Mouse (Mus musculus): Measurements from ENCODE around the gene Dnm2.

Gene Dnm2

GRCm38 (mm10) chr9:21430724-21431123, 6.0 kb downstream of the Dnm2 start:
- DNase-seq (ENCODE audit: extremely low spot score), result no peak

- DNase-seq (ENCODE audit: extremely low spot score), result no peak
These were observed 7.4 kb downstream of the Dnm2 start for GRCm38 (mm10) chr9:21432066-21432465.

- DNase-seq (ENCODE audit: extremely low spot score), result no peak
These were observed 9.1 kb downstream of the Dnm2 start for GRCm38 (mm10) chr9:21433766-21434165.

- no peak for DNase-seq (ENCODE audit: extremely low spot score)
These were observed 9.7 kb downstream of the Dnm2 start for GRCm38 (mm10) chr9:21434410-21434809.

DNA sequence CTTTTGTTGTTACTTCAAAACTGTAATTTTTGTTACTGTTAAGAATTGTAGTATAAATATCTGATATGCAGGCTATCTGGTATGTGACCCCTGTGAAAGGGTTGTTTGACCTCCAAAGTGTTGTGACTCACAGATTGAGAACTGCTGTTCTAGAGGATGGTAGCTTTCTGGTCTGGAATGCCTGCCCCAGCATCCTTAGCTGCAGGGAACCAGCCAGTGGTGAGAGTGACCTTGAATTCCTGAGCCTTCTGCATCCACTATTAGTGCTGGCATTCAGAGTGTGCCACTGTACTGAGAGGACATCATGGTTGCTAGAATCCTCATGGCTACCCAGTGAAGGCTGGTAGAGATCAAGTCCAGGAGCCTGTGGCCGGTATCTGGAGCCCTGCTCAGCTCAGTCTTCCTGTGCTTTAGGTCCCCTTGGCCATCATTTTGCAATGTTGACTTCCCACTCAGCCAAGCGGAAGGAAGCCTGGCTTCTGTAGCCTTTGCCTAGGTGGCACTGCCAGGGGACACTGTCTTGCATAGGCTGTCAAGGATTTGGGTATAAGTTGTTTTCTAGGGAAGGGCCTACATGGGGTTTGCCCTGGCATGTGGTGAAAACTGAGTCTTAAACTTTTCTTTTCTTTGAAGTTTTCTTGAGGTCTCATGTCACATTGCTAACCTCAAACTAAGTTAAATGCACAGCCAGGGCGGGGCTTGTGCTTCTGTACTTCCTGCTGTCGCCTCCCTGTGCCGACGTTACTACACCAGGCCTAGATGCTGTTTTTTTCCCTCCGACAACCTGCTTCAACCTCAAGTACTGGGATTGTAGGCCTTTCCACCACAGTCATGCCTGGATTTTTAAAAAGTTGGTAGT, 11.3 kb downstream of the Dnm2 start:
- DNase-seq (ENCODE audit: extremely low spot score), result no peak

- no peak for DNase-seq (ENCODE audit: extremely low spot score)
These were observed 12.9 kb downstream of the Dnm2 start for GRCm38 (mm10) chr9:21437577-21437976.

- no peak for DNase-seq (ENCODE audit: extremely low spot score)
These were observed 13.5 kb downstream of the Dnm2 start for GRCm38 (mm10) chr9:21438219-21438618.

DNA sequence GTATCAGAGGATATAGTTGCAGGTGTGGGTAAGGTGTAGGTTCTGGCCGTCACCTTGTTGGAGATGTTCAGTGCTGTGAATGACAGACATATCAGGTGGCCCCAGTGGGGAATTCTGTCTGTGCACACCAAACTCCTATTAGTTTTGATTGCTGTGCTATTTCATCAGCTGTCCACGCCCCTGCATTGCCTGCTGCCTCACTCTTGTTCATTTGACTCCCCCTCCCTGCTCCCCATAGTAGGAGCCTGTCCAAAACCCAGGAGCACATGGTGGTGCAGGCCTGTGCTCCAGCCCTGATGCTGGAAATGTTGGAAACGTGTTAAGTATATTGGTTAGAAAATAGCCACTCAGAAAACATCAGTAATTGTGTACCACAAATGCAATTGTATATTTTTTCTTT, 14.7 kb downstream of the Dnm2 start:
- no peak for DNase-seq (ENCODE audit: extremely low spot score)

- DNase-seq (ENCODE audit: extremely low spot score), result no peak
These were observed 15.2 kb downstream of the Dnm2 start for GRCm38 (mm10) chr9:21439914-21440313.

DNA sequence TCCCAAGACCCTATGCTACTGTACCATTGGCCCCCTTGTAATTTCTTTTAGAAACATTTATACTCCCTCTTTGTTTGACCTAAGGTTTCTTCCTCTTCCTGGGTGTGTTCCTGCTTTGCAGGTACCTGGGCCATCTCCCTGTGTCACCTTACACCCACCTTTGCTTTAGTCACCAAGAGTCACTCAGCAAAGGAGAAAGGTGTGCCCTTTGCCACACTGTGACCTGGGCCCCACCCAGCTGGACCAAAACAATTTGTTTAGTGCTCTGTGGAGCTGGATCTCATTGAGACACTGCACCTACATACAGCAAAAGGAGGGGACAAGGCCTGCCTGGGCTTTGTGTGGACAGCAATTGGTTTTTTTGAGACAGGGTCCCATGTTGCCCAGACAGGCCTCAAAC, 15.7 kb downstream of the Dnm2 start:
- DNase-seq (ENCODE audit: extremely low spot score), result no peak

DNA sequence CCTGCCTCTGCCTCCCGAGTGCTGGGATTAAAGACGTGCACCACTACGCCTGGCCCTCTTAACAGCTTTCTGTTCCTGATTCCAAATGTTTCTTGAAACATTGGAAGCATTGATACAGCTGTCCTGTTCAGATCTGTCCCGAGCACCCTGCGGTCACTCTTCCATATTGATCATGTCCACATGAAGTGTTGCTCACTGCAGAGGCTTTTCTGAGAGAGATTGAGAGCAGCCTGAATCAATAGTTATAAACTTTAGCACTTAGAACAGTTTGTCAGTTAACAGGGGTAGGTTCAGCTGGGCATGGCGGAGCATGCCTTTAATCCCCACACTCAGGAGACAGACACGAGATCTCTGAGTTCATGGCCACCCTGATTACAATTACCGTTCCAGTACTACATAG, 19.1 kb downstream of the Dnm2 start:
- no peak for DNase-seq (ENCODE audit: extremely low spot score)

GRCm38 (mm10) chr9:21444574-21444973, 19.9 kb downstream of the Dnm2 start:
- DNase-seq (ENCODE audit: extremely low spot score), result no peak

- DNase-seq (ENCODE audit: extremely low spot score), result no peak
These were observed 20.5 kb downstream of the Dnm2 start for GRCm38 (mm10) chr9:21445081-21445744.

DNA sequence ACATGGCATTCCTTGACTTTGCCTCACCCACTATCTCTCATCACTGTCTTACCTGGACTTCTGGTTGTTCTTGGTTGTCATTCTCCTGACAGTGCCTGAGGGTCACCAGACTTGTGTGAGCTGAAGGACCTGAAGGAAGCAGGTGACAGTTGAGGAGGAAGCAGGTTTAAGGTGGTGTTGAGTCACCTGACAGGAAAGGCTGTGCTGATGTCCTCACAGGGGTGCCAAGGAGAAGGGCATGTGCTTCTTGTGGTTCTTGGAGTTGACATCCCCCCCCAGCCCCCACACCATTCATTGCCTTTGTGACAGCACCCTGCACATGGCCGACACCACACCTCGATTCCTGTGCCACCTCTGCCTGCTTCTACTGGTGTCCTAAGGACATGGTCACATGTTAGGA, 23.1 kb downstream of the Dnm2 start:
- no peak for DNase-seq (ENCODE audit: extremely low spot score)

GRCm38 (mm10) chr9:21449710-21450109, 25.0 kb downstream of the Dnm2 start:
- no peak for DNase-seq (ENCODE audit: extremely low spot score)

GRCm38 (mm10) chr9:21450270-21450669, 25.6 kb downstream of the Dnm2 start:
- DNase-seq (ENCODE audit: extremely low spot score), result no peak

DNA sequence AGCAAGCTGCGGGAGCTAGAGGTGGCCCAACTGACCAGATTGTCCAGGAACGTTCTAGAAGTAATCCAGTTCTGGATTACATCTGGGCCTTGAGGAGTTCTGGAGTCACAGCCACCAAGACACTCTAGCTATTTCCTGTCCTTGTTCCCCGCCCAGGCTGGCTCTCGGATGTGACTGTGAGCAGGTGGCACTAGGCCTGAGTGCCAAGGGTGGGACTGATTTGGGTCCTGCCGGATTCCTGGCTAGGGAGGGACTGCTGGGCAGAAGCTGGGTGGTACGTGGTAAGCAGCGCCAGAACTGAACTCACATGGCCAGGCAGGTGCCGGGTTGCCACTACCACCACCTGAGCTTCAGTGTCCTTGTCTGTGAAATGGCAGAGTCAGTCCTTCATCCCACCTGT, 26.7 kb downstream of the Dnm2 start:
- DNase-seq (ENCODE audit: extremely low spot score), result no peak

GRCm38 (mm10) chr9:21451870-21452269, 27.2 kb downstream of the Dnm2 start:
- DNase-seq (ENCODE audit: extremely low spot score), result no peak

DNA sequence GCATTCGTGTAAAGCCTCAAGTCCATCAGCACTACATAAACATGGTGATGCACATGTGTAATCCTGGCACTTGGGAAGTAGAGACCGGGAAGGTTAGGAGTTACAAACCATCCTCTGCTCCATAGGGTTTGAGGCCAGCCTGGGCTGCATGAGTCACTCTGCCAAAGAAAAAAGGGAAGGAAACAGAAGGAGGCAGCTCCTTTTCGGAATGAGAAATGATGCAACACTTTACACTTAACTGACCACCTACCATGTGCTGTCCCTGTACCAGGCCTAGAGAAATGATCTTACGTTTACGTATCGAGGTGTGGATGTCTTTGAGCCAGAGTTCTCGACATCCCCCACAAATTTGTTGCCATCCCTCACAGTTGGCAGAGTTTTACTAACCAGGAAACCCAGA, 28.3 kb downstream of the Dnm2 start:
- DNase-seq (ENCODE audit: extremely low spot score), result no peak

GRCm38 (mm10) chr9:21453459-21453858, 28.8 kb downstream of the Dnm2 start:
- no peak for DNase-seq (ENCODE audit: extremely low spot score)

DNA sequence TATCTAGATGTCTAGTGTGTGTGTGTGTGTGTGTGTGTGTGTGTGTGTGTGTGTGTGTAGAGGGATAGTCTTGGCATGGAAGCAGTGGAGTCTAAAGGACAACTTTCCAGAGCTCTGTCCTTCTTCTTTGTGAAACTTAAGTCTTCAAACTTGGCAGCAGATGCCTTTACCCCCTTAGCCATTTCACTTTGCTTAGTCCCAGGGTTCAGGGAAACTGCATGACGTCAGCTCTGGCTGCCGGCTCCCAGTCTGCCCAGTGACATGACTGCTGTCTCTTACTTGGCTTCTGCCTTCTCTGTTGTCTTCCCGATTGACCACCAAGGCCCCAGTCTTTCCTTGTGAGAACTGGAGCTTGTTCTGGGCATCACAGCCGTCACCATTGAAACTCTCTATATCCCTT, 29.8 kb downstream of the Dnm2 start:
- no peak for DNase-seq (ENCODE audit: extremely low spot score)

GRCm38 (mm10) chr9:21455103-21455770, 30.5 kb downstream of the Dnm2 start:
- no peak for DNase-seq (ENCODE audit: extremely low spot score)

Measured in embryo, embryonic 9.5 days (tissue).